Mouse (Mus musculus) limb, embryonic 14.5 days (tissue): ENCODE measurements around the gene Aox2. TPM values are rescaled to one million over a fixed set of nuclear protein-coding genes. Genes with fewer than 3 reads are reported as not detected.

ENCODE experiments used
- ATAC-seq: fragments of 200-750 bp; cut with Nextera tagmentation; 2 replicates; pipeline ENCODE4 v1.8.0; 2017; ENCODE audit warnings: low read depth, moderate number of reproducible peaks, moderate TSS enrichment; ENCODE audit not compliant: low FRiP score
- DNase-seq: peaks from one replicate; pipeline ENCODE4 v3.0.0-alpha.2; 2015; ENCODE audit warnings: low spot score
- H3K27ac ChIP-seq: fragments of 300-500 bp; sonication (generic); replicated peaks from 2 replicates; pipeline ENCODE4 v1.5.1; 2014; ENCODE audit warnings: low read depth, mild to moderate bottlenecking, low read length, moderate library complexity, mixed read lengths
- H3K27me3 ChIP-seq: fragments of 300-500 bp; sonication (generic); 2 replicates; pipeline ENCODE4 v1.6.1; 2014; ENCODE audit warnings: low read length, mixed read lengths; ENCODE audit not compliant: control insufficient read depth, insufficient read depth
- H3K36me3 ChIP-seq: fragments of 300-500 bp; sonication (generic); 2 replicates; pipeline ENCODE4 v1.6.1; 2014; ENCODE audit warnings: mild to moderate bottlenecking, low read length, moderate library complexity, mixed read lengths; ENCODE audit not compliant: control insufficient read depth, insufficient read depth
- H3K4me1 ChIP-seq: fragments of 300-500 bp; sonication (generic); 2 replicates; pipeline ENCODE4 v1.6.1; 2014; ENCODE audit warnings: antibody characterized with exemption, low read length, mixed read lengths; ENCODE audit not compliant: control insufficient read depth, insufficient read depth
- H3K4me2 ChIP-seq: fragments of 300-500 bp; sonication (generic); replicated peaks from 2 replicates; pipeline ENCODE4 v1.6.1; 2014; ENCODE audit warnings: low read depth, mild to moderate bottlenecking, low read length, moderate library complexity; ENCODE audit not compliant: severe bottlenecking
- H3K4me3 ChIP-seq: fragments of 300-500 bp; sonication (generic); replicated peaks from 2 replicates; pipeline ENCODE4 v1.5.1; 2014; ENCODE audit warnings: low read length
- H3K9ac ChIP-seq: fragments of 300-500 bp; sonication (generic); 2 replicates; pipeline ENCODE4 v1.6.1; 2014; ENCODE audit warnings: mild to moderate bottlenecking, low read depth, low read length, moderate library complexity; ENCODE audit not compliant: severe bottlenecking
- H3K9me3 ChIP-seq: fragments of 300-500 bp; sonication (generic); 2 replicates; pipeline ENCODE4 v1.6.1; 2016; ENCODE audit warnings: low read length; ENCODE audit not compliant: control insufficient read depth
- POLR2A ChIP-seq: fragments of 200-500 bp; IDR thresholded peaks from 2 replicates; pipeline ENCODE4 v1.8.0; 2012; ENCODE audit warnings: inconsistent platforms, mild to moderate bottlenecking, moderate library complexity, borderline replicate concordance; ENCODE audit not compliant: insufficient read depth, insufficient read length; ENCODE audit errors: extremely low read depth
- WGBS: fragments of 180-500 bp; shearing (Covaris S2); extraction: QIAGEN DNeasy Blood & Tissue Kit; methylation state at CpG from one replicate; pipeline ENCODE4 v1.1.7; 2014; 5-methylcytosine and 5-hydroxymethylcytosine counted together
- polyA plus RNA-seq, 2 experiments: library from polyadenylated mRNA; depleted of rRNA in 1 of 2; stranded (reverse) in 1 of 2; unstranded in 1 of 2; fragments of >200 nt; fragmentation: Nextera tagmentation in 1 of 2; extraction: Ambion mirVana in 1 of 2; gene quantifications; 2 replicates each; pipeline versions ENCODE4 v1.2.1 to v1.2.3; 2012 to 2014

Gene Aox2
- polyA plus RNA-seq (2012; rRNA removed) = 0.04 and 0.10 TPM in 2 replicates
- polyA plus RNA-seq (2014; fragmentation: Nextera tagmentation; extraction: Ambion mirVana) = 0.06 and 0.12 TPM in 2 replicates

DNA sequence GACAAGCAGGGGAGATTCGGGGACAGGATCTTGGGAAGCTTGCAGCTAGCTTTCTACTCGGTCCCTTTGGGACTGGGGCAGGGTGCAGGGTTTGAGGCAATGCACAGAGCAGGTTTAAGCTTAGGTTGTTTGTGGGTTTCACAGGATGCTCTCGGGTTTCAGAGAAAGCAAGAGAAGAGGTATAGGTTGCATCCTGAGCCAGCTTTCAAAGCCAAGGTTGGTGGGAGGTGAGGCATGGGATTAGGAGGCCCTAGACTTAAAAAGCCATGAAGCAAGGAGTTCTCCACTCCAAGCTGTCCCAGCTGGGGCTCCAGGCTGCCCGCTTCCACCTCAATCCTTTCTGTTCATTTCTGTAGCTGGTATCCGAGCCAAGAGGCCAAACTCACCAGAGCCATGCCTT lies at the start of gene Aox2:
Gene Aox2, plus strand, starts transcription at position 301 of the 400 bp plus-strand sequence.
- H3K36me3 ChIP-seq = no peaks in the 10 kb centered on the region
- no peak within 1 kb of the TSS for H3K9ac ChIP-seq
- no peaks in the 10 kb centered on the region for H3K9me3 ChIP-seq
- no peak for TF ChIP-seq POLR2A
- ATAC-seq (peak; percentile 17; the same call in 1 of the 2 replicates), DNase-seq (no peak)
- WGBS = 59% methylated on average over 5 of the region's 5 CpGs
- peaks cover 15% of the 10 kb centered on the region for H3K4me1 ChIP-seq
- H3K27ac ChIP-seq = peak within 1 kb of the TSS; percentile 48; the same call in 1 of the 2 replicates
- no peaks in the 10 kb centered on the region for H3K27me3 ChIP-seq
- H3K4me3 ChIP-seq = no peak within 1 kb of the TSS
- no peak within 1 kb of the TSS for H3K4me2 ChIP-seq

DNA sequence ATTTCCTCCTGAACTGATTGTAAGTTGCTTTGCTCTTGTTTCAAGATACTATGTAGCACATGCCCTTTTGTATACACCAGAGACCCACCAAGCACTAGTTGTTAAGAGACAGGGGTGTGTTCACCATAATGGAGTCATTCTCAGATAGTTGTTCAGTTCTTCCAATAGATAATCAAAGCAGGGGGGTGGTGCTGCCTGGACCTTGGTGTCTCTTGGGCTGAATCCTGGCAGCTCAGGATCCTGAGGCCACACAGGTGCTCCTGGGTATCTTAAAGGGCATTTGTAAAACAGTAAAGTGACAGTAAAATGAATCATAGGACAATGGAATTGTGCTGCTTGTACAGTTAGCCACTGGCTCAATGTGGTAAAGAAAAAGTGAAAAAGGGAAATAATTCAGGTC lies 49.2 kb upstream of the Aox2 start:
- ATAC-seq (no peak), DNase-seq (no peak)
- Histone ChIP-seq H3K36me3 (no peaks in the 10 kb centered on the region), H3K27me3 (no peaks in the 10 kb centered on the region), H3K9ac (no peak overlapping the region), H3K4me1 (no peaks in the 10 kb centered on the region), H3K4me2 (no peak overlapping the region), H3K9me3 (no peaks in the 10 kb centered on the region), H3K27ac (no peak overlapping the region), H3K4me3 (no peak overlapping the region)
- no peak for TF ChIP-seq POLR2A

DNA sequence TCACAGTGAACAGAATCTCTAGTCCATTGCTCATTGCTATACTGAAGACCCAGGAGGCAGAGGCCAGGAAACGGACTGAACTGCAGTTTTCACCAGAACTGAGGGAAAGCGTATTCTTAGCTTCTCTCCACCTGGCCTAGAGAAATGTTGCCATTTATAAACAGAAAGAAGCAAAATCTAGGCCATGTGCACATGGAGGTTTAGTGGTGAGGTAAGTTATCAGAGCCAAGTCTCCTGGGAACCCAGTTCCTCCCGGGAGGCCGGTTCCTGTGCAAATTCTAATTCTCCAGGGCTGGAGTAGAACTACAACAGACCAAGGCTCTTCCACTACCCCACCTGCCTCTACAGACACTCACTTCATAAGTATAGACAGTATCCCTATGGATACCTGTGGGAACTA lies 48.4 kb upstream of the Aox2 start:
- Histone ChIP-seq H3K27ac (no peak overlapping the region), H3K4me2 (no peak overlapping the region), H3K9ac (no peak overlapping the region), H3K4me3 (no peak overlapping the region), H3K27me3 (no peaks in the 10 kb centered on the region), H3K9me3 (no peaks in the 10 kb centered on the region), H3K36me3 (no peaks in the 10 kb centered on the region), H3K4me1 (no peaks in the 10 kb centered on the region)
- 85% methylated on average over 4 of the region's 4 CpGs for WGBS
- no peak for DNase-seq
- ATAC-seq = no peak
- no peak for TF ChIP-seq POLR2A

DNA sequence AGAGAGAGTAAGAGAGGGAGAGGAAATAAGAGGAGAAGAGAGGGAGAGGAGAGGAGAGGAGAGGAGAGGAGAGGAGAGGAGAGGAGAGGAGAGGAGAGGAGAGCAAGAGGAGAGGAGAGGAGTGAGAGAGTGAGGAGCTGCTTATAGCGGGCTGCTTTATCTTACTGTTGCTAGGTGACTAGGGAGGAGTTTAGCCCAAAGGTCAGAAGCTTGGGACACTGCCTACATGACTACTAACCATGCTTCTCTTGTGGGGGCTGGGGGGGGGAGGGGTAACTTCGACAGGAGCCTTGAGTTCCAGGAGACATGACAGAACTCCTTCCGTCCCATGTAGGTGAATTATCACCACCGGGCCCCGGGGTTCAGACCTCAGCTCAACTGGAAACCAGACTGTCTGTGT lies 47.6 kb upstream of the Aox2 start:
- ATAC-seq = no peak
- TF ChIP-seq POLR2A = no peak

DNA sequence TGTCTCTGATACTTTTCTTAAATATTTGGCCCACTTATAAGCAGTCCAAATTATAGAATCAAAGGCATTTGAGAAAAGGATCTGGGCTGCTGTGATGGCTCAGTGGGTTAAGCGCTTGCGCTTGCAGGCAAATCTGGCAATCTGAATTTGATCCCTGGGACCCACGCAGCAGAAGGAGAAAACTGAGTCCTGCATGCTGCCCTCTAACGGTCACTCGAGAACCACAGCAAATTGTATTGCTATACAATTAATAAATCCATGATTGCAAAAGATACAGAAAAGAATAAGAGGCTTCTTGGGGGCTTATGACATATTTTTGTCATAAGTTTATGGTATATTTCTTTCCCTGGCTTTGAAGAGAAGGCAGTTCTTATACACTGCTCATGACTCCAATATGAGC lies 42.7 kb upstream of the Aox2 start:
- H3K9me3 ChIP-seq = no peaks in the 10 kb centered on the region
- H3K27ac ChIP-seq = no peak overlapping the region
- no peak for DNase-seq
- no peak overlapping the region for H3K9ac ChIP-seq
- H3K4me3 ChIP-seq = no peak overlapping the region
- H3K27me3 ChIP-seq = no peaks in the 10 kb centered on the region
- H3K36me3 ChIP-seq = no peaks in the 10 kb centered on the region
- ATAC-seq = no peak
- H3K4me2 ChIP-seq = no peak overlapping the region
- 47% methylated on average over 5 of the region's 5 CpGs for WGBS
- TF ChIP-seq POLR2A = no peak
- H3K4me1 ChIP-seq = peaks cover 6% of the 10 kb centered on the region; the same call in 1 of the 2 replicates

More for the DNA sequence above, 47.6 kb upstream of the Aox2 start:
- no peak overlapping the region for H3K27ac ChIP-seq
- H3K27me3 ChIP-seq = no peaks in the 10 kb centered on the region
- 54% methylated on average over 5 of the region's 5 CpGs for WGBS
- H3K9me3 ChIP-seq = no peaks in the 10 kb centered on the region
- no peak overlapping the region for H3K9ac ChIP-seq
- no peaks in the 10 kb centered on the region for H3K4me1 ChIP-seq
- no peak for DNase-seq
- H3K4me2 ChIP-seq = no peak overlapping the region
- no peak overlapping the region for H3K4me3 ChIP-seq
- no peaks in the 10 kb centered on the region for H3K36me3 ChIP-seq
